Mouse (Mus musculus): ENCODE results near the gene Trim14. TPM values are rescaled to one million over a fixed set of nuclear protein-coding genes. Genes with fewer than 3 reads are reported as not detected.

Trim14 gene
- total RNA-seq, 2 experiments from 2014 or later: 0.36 to 0.37 TPM

GRCm38 (mm10) chr4:46489028-46489925 is 46.7 kb downstream of the Trim14 start, which contains the start of gene Nans:
Gene Nans, plus strand, starts transcription at chr4:46489248.
- intact Hi-C loops (cut with DNase I): no loop called here
- DNase-seq: peak; percentile 85 to 95

- intact Hi-C loops (cut with DNase I): no loop called here
These were observed 48.6 kb downstream of the Trim14 start for GRCm38 (mm10) chr4:46487348-46487747.

GRCm38 (mm10) chr4:46485696-46486417 is 50.1 kb downstream of the Trim14 start:
- DNase-seq: peak; percentile 74 to 78
- intact Hi-C loops (cut with DNase I): loop anchor here (2.0 kb wide), 1 partner anchor 33 kb away; no protein-coding TSS in a partner anchor

More at GRCm38 (mm10) chr4:46487348-46487747, 48.6 kb downstream of the Trim14 start:
- DNase-seq: peak; percentile 42 to 67

- no peak for DNase-seq
- intact Hi-C loops (cut with DNase I): no loop called here
These were observed 56.9 kb downstream of the Trim14 start for GRCm38 (mm10) chr4:46479081-46479480.

GRCm38 (mm10) chr4:46475101-46475500 is 60.8 kb downstream of the Trim14 start:
- intact Hi-C loops (cut with DNase I): no loop called here
- no peak for DNase-seq

- DNase-seq: no peak
- intact Hi-C loops (cut with DNase I): no loop called here
These were observed 70.2 kb downstream of the Trim14 start for GRCm38 (mm10) chr4:46465740-46466139.

- intact Hi-C loops (cut with DNase I): no loop called here
- no peak for DNase-seq
These were observed 72.7 kb downstream of the Trim14 start for GRCm38 (mm10) chr4:46463130-46463830.

- no peak for DNase-seq
- intact Hi-C loops (cut with DNase I): no loop called here
These were observed 77.5 kb downstream of the Trim14 start for GRCm38 (mm10) chr4:46458411-46458810.

- no peak for DNase-seq
- intact Hi-C loops (cut with DNase I): no loop called here
These were observed 78.8 kb downstream of the Trim14 start for GRCm38 (mm10) chr4:46457186-46457585.

- DNase-seq: no peak
- intact Hi-C loops (cut with DNase I): no loop called here
These were observed 79.2 kb downstream of the Trim14 start for GRCm38 (mm10) chr4:46456762-46457161.

- DNase-seq: no peak
- intact Hi-C loops (cut with DNase I): no loop called here
These were observed 81.7 kb downstream of the Trim14 start for GRCm38 (mm10) chr4:46454097-46454864.

GRCm38 (mm10) chr4:46452855-46453719 is 82.9 kb downstream of the Trim14 start:
- intact Hi-C loops (cut with DNase I): loop anchor here (2.0 kb wide), 1 partner anchor 32 kb away; no protein-coding TSS in a partner anchor

GRCm38 (mm10) chr4:46452481-46452850 is 83.5 kb downstream of the Trim14 start:
- intact Hi-C loops (cut with DNase I): loop anchor here (2.0 kb wide), 1 partner anchor 32 kb away; no protein-coding TSS in a partner anchor
- peak; percentile 10 to 47 for DNase-seq

More at GRCm38 (mm10) chr4:46452855-46453719, 82.9 kb downstream of the Trim14 start:
- DNase-seq: no peak

GRCm38 (mm10) chr4:46451758-46452480 is 84.0 kb downstream of the Trim14 start:
- DNase-seq: peak; percentile 61 to 73
- intact Hi-C loops (cut with DNase I): loop anchor here (2.0 kb wide), 1 partner anchor 33 kb away; no protein-coding TSS in a partner anchor

GRCm38 (mm10) chr4:46451240-46451757 is 84.6 kb downstream of the Trim14 start:
- intact Hi-C loops (cut with DNase I): no loop called here
- DNase-seq: peak; percentile 47 to 80

- intact Hi-C loops (cut with DNase I): no loop called here
- peak; percentile 87 to 89 for DNase-seq
These were observed 85.3 kb downstream of the Trim14 start, which contains the start of gene Anp32b for GRCm38 (mm10) chr4:46450519-46451131. Gene Anp32b, plus strand, starts transcription at chr4:46450902.

GRCm38 (mm10) chr4:46450020-46450518 is 85.9 kb downstream of the Trim14 start:
- DNase-seq: no peak
- intact Hi-C loops (cut with DNase I): no loop called here

Measured in gastrocnemius, postnatal 36 days (tissue).